Mouse (Mus musculus) forebrain, embryonic 16.5 days (tissue): Measurements from ENCODE around the gene Cyb5d2. TPM values are rescaled to one million over a fixed set of nuclear protein-coding genes. Genes with fewer than 3 reads are reported as not detected.

ENCODE experiments used
- ATAC-seq: fragments of 200-750 bp; cut with Nextera tagmentation; 2 replicates; pipeline ENCODE4 v1.8.0; 2017; ENCODE audit warnings: mild to moderate bottlenecking, moderate library complexity
- H3K27ac ChIP-seq: fragments of 300-500 bp; sonication (generic); 2 replicates; pipeline ENCODE4 v1.5.1; 2014; ENCODE audit warnings: low read length, control low read depth
- H3K27me3 ChIP-seq: fragments of 300-500 bp; sonication (generic); replicated peaks from 2 replicates; pipeline ENCODE4 v1.6.1; 2014; ENCODE audit warnings: low read length; ENCODE audit not compliant: control insufficient read depth, insufficient read depth
- H3K36me3 ChIP-seq: fragments of 300-500 bp; sonication (generic); 2 replicates; pipeline ENCODE4 v1.6.1; 2014; ENCODE audit not compliant: control insufficient read depth, insufficient read depth
- H3K4me1 ChIP-seq: fragments of 300-500 bp; sonication (generic); replicated peaks from 2 replicates; pipeline ENCODE4 v1.6.1; 2014; ENCODE audit warnings: low read length; ENCODE audit not compliant: control insufficient read depth, insufficient read depth
- H3K4me2 ChIP-seq: fragments of 300-500 bp; sonication (generic); 2 replicates; pipeline ENCODE4 v1.6.1; 2014; ENCODE audit warnings: mild to moderate bottlenecking, low read length, control low read depth
- H3K4me3 ChIP-seq: fragments of 300-500 bp; sonication (generic); replicated peaks from 2 replicates; pipeline ENCODE4 v1.5.1; 2014; ENCODE audit warnings: mild to moderate bottlenecking, low read length, control low read depth
- H3K9ac ChIP-seq: fragments of 300-500 bp; sonication (generic); replicated peaks from 2 replicates; pipeline ENCODE4 v1.6.1; 2014; ENCODE audit warnings: low read depth, low read length, control low read depth
- H3K9me3 ChIP-seq: fragments of 300-500 bp; sonication (generic); 2 replicates; pipeline ENCODE4 v1.6.1; 2016; ENCODE audit warnings: low read length; ENCODE audit not compliant: control insufficient read depth
- WGBS: fragments of 180-500 bp; shearing (Covaris S2); extraction: QIAGEN DNeasy Blood & Tissue Kit; methylation state at CpG from one replicate; pipeline ENCODE4 v1.1.7; 2014; 5-methylcytosine and 5-hydroxymethylcytosine counted together
- polyA plus RNA-seq: library from polyadenylated mRNA; unstranded; fragments of >200 nt; fragmentation: Nextera tagmentation; extraction: Ambion mirVana; gene quantifications from 2 replicates; pipeline ENCODE4 v1.2.1, GENCODE M21; 2015

Cyb5d2 gene
- polyA plus RNA-seq, 1 experiment from 2014 or later: 7.6 TPM

GRCm38 (mm10) chr11:72813687-72814086 lies 17.7 kb upstream of the Cyb5d2 start:
- H3K36me3 ChIP-seq: peaks cover 2% of the 10 kb centered on the region; the same call in 1 of the 2 replicates
- no peaks in the 10 kb centered on the region for H3K4me1 ChIP-seq
- H3K27me3 ChIP-seq: no peaks in the 10 kb centered on the region
- no peaks in the 10 kb centered on the region for H3K9me3 ChIP-seq
- no peak overlapping the region for H3K27ac ChIP-seq
- H3K4me3 ChIP-seq: no peak overlapping the region
- H3K4me2 ChIP-seq: no peak overlapping the region
- ATAC-seq: no peak
- H3K9ac ChIP-seq: no peak overlapping the region
- 93% methylated on average over 5 of the region's 5 CpGs for WGBS

DNA sequence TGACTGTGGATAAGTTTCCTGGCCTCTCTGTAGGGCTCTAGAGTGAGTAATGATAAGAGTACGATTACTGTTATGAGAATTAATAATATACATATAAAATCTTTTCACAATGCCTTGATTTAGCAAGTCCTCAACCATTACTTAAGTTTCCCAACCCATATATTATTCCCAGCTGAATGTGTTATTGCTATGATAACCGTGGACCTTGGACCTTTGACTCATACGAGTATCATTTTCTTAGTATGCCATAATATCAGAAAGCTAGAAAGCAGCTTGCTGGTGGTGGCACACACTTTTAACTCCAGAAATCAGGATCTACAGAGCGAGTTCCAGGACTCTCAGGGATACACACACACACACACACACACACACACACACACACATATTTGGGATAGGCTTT lies 12.1 kb upstream of the Cyb5d2 start:
- H3K9ac ChIP-seq: no peak overlapping the region
- H3K36me3 ChIP-seq: no peaks in the 10 kb centered on the region
- no peak for ATAC-seq
- no peak overlapping the region for H3K4me3 ChIP-seq
- WGBS: 82% methylated on average over 4 of the region's 4 CpGs
- no peak overlapping the region for H3K4me2 ChIP-seq
- H3K9me3 ChIP-seq: no peaks in the 10 kb centered on the region
- H3K4me1 ChIP-seq: peaks cover 6% of the 10 kb centered on the region
- H3K27ac ChIP-seq: no peak overlapping the region
- H3K27me3 ChIP-seq: no peaks in the 10 kb centered on the region

DNA sequence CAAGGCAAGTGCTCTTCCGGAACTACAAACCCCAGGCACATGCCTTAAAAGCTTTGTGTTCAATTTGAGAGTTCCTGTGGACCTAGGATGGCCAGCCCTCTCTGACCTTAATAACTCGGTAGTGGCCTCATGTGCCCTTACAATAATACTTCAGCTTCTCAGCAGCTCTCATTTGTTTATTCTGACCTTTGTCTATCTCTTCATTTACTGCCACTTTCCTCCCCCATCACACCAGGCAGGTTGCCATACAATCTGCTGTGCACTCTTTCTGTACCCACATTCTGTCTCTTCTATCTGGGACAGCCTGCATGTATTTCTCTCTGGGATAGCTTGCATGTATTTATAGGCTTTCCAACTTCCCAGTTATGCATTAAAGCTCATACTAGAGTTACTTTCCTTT lies 10.6 kb upstream of the Cyb5d2 start:
- H3K4me2 ChIP-seq: no peak overlapping the region
- H3K4me1 ChIP-seq: peaks cover 6% of the 10 kb centered on the region
- no peak overlapping the region for H3K9ac ChIP-seq
- no peak overlapping the region for H3K4me3 ChIP-seq
- WGBS: 74% methylated on average over 2 of the region's 2 CpGs
- no peaks in the 10 kb centered on the region for H3K9me3 ChIP-seq
- no peak for ATAC-seq
- H3K27ac ChIP-seq: no peak overlapping the region
- no peaks in the 10 kb centered on the region for H3K36me3 ChIP-seq
- H3K27me3 ChIP-seq: no peaks in the 10 kb centered on the region

DNA sequence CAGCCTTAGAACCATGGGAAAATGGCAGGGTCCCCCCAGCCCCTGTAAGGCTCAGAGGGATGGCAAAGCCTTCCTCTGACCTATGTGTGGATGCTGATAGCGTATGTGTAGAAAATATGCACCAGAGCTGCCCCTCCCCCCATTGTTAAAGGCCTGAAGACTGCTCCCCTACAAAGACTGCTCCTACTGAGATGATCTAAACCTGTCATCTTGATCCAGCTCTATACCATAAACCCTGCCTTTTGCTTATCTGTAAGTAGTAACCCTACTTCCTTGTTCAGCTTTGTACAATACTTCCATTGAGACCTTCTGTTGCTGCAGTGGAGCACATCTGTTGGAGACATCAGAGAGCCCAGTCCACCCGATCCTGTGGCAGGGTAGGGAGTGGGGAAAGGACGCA lies 9.3 kb upstream of the Cyb5d2 start:
- no peak for ATAC-seq
- H3K4me2 ChIP-seq: no peak overlapping the region
- peaks cover 6% of the 10 kb centered on the region for H3K4me1 ChIP-seq
- H3K27me3 ChIP-seq: no peaks in the 10 kb centered on the region
- no peaks in the 10 kb centered on the region for H3K9me3 ChIP-seq
- no peak overlapping the region for H3K27ac ChIP-seq
- 88% methylated on average over 3 of the region's 3 CpGs for WGBS
- no peak overlapping the region for H3K4me3 ChIP-seq
- no peak overlapping the region for H3K9ac ChIP-seq
- no peaks in the 10 kb centered on the region for H3K36me3 ChIP-seq

- no peaks in the 10 kb centered on the region for H3K9me3 ChIP-seq
- H3K4me2 ChIP-seq: no peak overlapping the region
- no peak overlapping the region for H3K9ac ChIP-seq
- peaks cover 6% of the 10 kb centered on the region for H3K4me1 ChIP-seq
- no peak overlapping the region for H3K4me3 ChIP-seq
- ATAC-seq: no peak
- no peaks in the 10 kb centered on the region for H3K27me3 ChIP-seq
- H3K36me3 ChIP-seq: no peaks in the 10 kb centered on the region
- H3K27ac ChIP-seq: no peak overlapping the region
Measured at GRCm38 (mm10) chr11:72804586-72804985, 8.6 kb upstream of the Cyb5d2 start.

DNA sequence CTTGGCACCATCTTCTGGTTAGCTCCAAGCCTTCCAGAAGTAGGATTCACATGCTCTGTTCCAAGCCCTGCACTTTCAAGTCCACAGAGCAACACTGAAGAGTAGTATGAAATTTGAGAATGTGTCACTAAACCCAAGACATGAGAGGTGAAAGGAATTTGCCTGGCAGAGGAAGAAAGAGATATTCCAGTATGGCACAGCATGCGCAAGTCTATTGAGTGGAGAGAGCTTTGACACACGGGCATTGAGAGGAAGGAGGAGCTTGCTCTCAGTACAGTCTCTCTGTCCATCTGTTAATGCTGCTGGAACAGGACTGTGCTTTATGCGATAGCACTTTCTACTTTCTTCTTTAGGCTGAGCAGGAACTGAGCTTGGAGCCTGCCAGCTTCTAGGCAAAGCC lies 7.1 kb upstream of the Cyb5d2 start:
- Histone ChIP-seq H3K4me2 (no peak overlapping the region), H3K27me3 (no peaks in the 10 kb centered on the region), H3K36me3 (no peaks in the 10 kb centered on the region), H3K27ac (no peak overlapping the region), H3K4me1 (peaks cover 8% of the 10 kb centered on the region), H3K9ac (no peak overlapping the region), H3K9me3 (no peaks in the 10 kb centered on the region), H3K4me3 (no peak overlapping the region)
- ATAC-seq: no peak
- 75% methylated on average over 3 of the region's 3 CpGs for WGBS

DNA sequence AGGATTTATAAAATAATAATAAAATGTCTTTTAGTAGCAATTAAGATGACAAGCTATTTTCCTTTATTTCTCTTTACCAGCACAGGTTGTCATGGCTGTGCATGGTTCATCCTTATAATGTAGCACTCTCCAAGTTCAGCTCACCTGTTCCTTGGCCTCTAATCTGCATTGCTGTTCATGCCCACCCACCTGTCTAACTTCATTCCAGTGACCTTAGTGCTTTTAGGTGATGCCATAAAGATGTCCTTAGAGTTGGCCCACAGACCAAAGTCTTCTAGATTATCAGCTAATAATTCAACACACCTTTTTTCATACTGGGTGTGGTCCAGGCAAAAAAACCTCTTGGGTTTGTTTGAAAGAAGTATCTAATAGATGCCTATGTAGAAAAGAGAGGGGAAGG lies 5.2 kb upstream of the Cyb5d2 start:
- Histone ChIP-seq H3K9me3 (no peaks in the 10 kb centered on the region), H3K27ac (no peak overlapping the region), H3K9ac (no peak overlapping the region), H3K27me3 (no peaks in the 10 kb centered on the region), H3K4me3 (no peak overlapping the region), H3K36me3 (no peaks in the 10 kb centered on the region), H3K4me2 (no peak overlapping the region), H3K4me1 (peaks cover 9% of the 10 kb centered on the region)
- ATAC-seq: no peak

DNA sequence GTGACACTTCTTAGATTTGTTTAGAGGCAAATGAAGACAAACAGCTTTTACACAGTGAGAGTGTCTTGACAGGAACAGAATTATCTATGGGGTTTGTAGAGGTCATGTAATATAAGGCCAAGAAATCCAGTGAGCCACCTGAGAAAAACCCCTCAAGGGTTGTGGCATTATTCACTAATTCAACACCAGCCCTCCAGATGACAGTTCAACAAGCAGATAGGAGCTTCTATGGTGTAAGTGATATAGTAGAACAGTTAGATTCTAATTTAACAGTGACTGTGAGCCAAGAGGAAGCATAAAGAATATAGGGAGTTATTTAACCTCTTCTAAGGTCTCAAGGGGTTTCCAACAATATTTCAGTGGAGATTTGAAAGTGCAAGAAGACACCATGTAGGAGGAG lies 2.2 kb upstream of the Cyb5d2 start:
- Histone ChIP-seq H3K36me3 (no peaks in the 10 kb centered on the region), H3K27ac (no peak overlapping the region), H3K27me3 (no peaks in the 10 kb centered on the region), H3K9ac (no peak overlapping the region), H3K4me3 (no peak overlapping the region), H3K9me3 (no peaks in the 10 kb centered on the region), H3K4me2 (no peak overlapping the region), H3K4me1 (peaks cover 15% of the 10 kb centered on the region)
- ATAC-seq: no peak

GRCm38 (mm10) chr11:72796773-72797338 lies 914 bp upstream of the Cyb5d2 start:
- Histone ChIP-seq H3K9me3 (no peaks in the 10 kb centered on the region), H3K27ac (no peak overlapping the region), H3K27me3 (no peaks in the 10 kb centered on the region), H3K4me3 (peak overlapping the region; percentile 75), H3K9ac (peak overlapping the region; percentile 77), H3K4me2 (peak overlapping the region; percentile 98), H3K4me1 (peaks cover 15% of the 10 kb centered on the region), H3K36me3 (no peaks in the 10 kb centered on the region)
- ATAC-seq: no peak
- WGBS: 22% methylated on average over 10 of the region's 10 CpGs

- H3K4me2 ChIP-seq: peak overlapping the region; percentile 98
- H3K4me3 ChIP-seq: peak overlapping the region; percentile 75
- no peaks in the 10 kb centered on the region for H3K27me3 ChIP-seq
- ATAC-seq: peak; percentile 51; the same call in 1 of the 2 replicates
- peak overlapping the region; percentile 34 for H3K27ac ChIP-seq
- WGBS: under 1% methylated on average over 38 of the region's 42 CpGs
- H3K9ac ChIP-seq: peak overlapping the region; percentile 77
- no peaks in the 10 kb centered on the region for H3K36me3 ChIP-seq
- H3K9me3 ChIP-seq: no peaks in the 10 kb centered on the region
- peaks cover 15% of the 10 kb centered on the region for H3K4me1 ChIP-seq
Measured at GRCm38 (mm10) chr11:72796296-72796687, 350 bp upstream of the Cyb5d2 start.
